Mouse (Mus musculus): Measurements from ENCODE around the gene Gtf3c1.
"Not testable (repeated sequence)": the region's sequence is repeated elsewhere in the genome, so short reads cannot be mapped to it uniquely, and the experiment has no call there.

DNA sequence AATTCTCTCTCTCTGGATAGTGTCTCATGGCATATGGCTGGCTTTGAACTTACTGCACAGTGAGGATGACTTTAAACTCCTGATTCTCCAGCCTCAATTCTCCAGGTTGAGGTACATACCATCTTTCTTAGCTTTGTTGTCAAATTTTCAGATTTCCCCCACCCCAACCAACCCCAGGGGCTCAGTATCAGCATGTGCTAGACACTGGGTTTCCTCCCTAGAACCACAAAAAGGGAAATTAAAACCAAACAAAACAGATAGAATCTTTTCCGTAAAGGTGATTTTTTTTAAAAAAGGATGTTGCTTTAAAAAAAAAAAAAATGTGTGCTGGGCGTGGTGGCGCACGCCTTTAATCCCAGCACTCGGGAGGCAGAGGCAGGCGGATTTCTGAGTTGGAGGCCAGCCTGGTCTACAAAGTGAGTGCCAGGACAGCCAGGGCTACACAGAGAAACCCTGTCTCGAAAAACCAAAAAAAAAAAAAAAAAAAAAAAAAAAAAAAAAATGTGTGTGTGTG lies 6.0 kb upstream of the Gtf3c1 start:
- 0 out of 2 replicates have a peak, but pooled peaks have one; percentile 14 for TF ChIP-seq GATA1 (IDR thresholded peaks at IDR 0.05; ENCODE audit: low read depth, low read length)
- TF ChIP-seq ZKSCAN1 (IDR thresholded peaks at IDR 0.05; ENCODE audit: low read depth, low read length); ETS1 (IDR thresholded peaks at IDR 0.05; ENCODE audit: low read depth, low read length); CTCF (IDR thresholded peaks at IDR 0.05 in 2 of 3, conservative IDR thresholded peaks at IDR 0.05 in 1 of 3; ENCODE audit: control insufficient read depth in 1 of 3, insufficient read depth in 1 of 3, low read depth in 2 of 3, low read length in 3 of 3, poor library complexity in 1 of 3, severe bottlenecking in 1 of 3); POLR2AphosphoS5 (IDR thresholded peaks at IDR 0.05; ENCODE audit: borderline replicate concordance, low read depth, low read length); EP300 (IDR thresholded peaks at IDR 0.05; ENCODE audit: low read depth in 1 of 2, low read length in 2 of 2); POLR2A (IDR thresholded peaks at IDR 0.05; ENCODE audit: control insufficient read depth in 1 of 2, insufficient read depth in 1 of 2, low read depth in 1 of 2, low read length in 2 of 2, poor library complexity in 1 of 2); E2F4 (IDR thresholded peaks at IDR 0.05; ENCODE audit: borderline replicate concordance, low read depth, low read length); GABPA (IDR thresholded peaks at IDR 0.05; ENCODE audit: low read depth, low read length): not testable (repeated sequence)
